Mouse (Mus musculus) T-cell, adult 2 months (primary cell): ENCODE measurements around the gene Tcf7l2.

Source experiments
- DNase-seq: peaks from one replicate; pipeline ENCODE4 v3.0.0; 2022; ENCODE audit warnings: low spot score

The Tcf7l2 gene

GRCm38 (mm10) chr19:55830976-55831559 is 89.4 kb downstream of the Tcf7l2 start:
- DNase-seq: no peak

GRCm38 (mm10) chr19:55832122-55832521 is 90.5 kb downstream of the Tcf7l2 start:
- DNase-seq: no peak

DNA sequence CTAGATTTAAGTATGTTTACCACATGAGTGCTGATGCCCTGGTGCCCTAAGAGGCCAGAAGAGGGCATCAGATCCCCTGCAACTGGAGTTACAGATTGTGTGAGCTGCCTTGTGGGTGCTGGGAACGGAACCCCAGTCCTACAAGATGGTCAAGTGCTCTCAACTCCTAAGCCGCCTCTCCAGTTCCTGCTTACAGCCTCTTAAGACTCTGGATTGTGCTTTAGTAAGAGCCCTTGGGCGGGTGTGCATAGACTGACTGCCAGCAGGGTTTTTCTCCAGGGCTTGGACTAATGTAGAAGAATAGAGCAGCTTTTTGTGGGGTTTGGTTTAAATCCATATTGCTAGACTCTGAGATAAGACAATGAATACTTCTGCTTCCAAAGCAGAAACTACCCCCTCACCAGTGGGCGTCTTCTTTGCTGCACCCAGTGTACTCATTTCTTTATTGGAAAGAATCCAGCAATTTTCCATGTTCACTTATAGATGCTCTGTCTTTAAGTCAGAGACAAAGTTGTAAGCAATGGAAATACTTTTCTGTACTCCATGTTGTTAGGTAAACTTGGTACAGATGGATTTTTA is 92.3 kb downstream of the Tcf7l2 start:
- no peak for DNase-seq

- no peak for DNase-seq
Observed at GRCm38 (mm10) chr19:55836930-55837687, 95.5 kb downstream of the Tcf7l2 start.

- DNase-seq: no peak
Observed at GRCm38 (mm10) chr19:55837924-55838323, 96.3 kb downstream of the Tcf7l2 start.

DNA sequence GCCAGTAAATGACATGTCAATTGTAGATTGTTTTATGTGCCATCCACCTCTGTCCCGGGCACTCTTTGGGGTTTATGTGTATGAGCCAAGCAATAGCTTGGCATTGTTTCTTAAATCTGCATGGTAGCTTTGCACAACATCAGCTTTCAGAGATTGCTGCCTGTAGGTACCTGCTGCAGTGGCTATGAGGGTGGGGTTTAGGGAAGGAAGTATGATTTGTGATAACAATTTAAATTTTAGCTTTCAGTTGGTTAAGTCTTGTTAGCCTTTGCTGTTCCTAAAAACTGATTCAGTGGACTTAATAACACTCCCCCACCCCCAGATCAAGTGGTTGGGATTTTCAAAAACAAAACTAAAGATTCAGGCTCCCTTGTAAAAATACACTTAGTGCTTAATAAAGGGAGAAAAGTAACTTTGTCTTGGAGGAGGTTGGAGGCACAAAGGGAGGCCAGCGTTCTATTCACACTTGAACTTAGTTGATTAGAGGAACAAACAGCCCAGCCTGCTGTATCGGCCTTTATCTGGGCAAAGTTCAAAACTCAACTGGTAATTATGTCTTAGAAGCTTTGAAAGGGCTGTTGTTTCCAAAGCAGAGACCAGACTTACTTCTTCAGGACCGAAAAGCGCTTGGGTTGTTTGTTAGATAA is 96.9 kb downstream of the Tcf7l2 start:
- no peak for DNase-seq

GRCm38 (mm10) chr19:55839036-55839555 is 97.5 kb downstream of the Tcf7l2 start:
- no peak for DNase-seq

GRCm38 (mm10) chr19:55840499-55841121 is 99.0 kb downstream of the Tcf7l2 start:
- DNase-seq: no peak

- no peak for DNase-seq
Observed at GRCm38 (mm10) chr19:55842046-55842445, 100.4 kb downstream of the Tcf7l2 start.

GRCm38 (mm10) chr19:55843111-55843887 is 101.7 kb downstream of the Tcf7l2 start:
- DNase-seq: no peak

DNA sequence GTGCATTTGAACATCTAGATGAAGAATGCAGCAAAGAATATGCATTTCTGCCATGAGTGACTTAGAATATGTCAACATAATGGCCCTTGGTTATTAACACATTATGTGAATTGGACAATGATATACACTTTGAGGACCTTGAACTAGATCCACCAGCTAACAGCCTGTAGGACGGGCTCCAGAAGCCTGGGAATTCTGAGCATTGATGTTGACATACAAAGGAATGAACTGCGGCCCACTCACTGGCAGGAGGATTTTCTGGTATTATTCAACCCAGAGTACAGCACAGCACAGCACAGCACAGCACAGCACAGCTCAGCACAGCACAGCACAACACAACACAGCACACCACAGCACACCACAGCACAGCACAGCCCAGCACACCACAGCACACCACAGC is 104.1 kb downstream of the Tcf7l2 start:
- no peak for DNase-seq

DNA sequence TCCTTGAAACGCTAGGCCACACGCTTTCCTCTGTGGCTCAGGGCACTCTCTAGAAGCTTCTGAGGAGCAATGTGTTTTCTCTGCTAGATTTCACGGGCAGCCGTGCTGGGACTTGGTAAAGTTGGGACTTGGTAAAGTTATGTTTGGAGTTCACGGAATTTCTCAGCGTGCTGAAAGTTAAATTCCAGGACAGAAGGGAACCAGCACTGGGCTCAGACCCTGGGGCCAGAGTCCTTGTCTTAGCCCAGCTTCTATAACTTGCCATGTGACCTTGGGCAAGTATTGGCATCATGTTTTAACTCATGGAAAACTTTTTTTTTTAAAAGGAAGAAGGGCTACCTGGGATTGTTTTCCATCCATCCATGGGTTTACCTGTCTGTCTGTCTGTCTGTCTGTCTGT is 104.6 kb downstream of the Tcf7l2 start:
- no peak for DNase-seq

- no peak for DNase-seq
Observed at GRCm38 (mm10) chr19:55847043-55847442, 105.4 kb downstream of the Tcf7l2 start.

GRCm38 (mm10) chr19:55850402-55851078 is 108.9 kb downstream of the Tcf7l2 start:
- DNase-seq: no peak

DNA sequence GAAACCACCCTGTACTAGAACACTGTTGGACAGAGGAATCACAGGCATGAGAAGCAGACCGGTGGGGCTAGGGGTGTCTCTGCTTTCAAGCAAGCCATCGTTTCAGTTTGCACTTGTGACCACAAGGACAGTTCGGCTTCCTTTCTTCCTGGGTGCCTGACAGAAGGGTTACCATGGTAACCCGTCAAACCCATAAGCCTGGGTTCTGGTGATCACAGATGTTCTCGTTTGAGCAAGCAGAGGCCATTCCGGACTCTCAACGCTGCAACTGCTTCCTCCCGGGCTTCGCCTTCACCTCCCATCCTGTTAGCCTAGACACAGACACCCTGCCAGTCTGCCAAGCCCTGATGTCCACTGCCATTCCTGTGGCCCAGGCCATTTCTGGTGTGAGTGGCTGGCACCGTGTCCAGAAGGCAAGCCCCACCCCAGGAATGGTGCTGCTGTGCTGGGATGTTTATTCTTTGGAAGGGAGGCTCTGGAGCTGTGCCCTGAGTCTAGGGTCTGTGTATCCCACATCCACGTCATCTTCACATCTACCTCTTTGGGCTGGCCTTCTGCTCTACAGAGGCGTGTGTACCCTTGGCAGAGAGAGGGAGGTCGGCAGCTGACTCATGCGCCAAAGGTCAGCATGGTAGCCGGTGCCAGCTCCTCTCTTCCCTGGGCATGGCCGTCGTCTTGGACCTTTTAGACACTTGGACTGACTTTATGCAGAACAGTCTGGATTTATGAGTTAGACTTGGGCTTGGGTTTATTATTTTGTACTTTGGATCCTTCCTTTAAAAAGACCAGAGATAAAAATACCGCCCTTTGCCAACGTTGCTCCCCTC is 110.1 kb downstream of the Tcf7l2 start:
- DNase-seq: no peak

DNA sequence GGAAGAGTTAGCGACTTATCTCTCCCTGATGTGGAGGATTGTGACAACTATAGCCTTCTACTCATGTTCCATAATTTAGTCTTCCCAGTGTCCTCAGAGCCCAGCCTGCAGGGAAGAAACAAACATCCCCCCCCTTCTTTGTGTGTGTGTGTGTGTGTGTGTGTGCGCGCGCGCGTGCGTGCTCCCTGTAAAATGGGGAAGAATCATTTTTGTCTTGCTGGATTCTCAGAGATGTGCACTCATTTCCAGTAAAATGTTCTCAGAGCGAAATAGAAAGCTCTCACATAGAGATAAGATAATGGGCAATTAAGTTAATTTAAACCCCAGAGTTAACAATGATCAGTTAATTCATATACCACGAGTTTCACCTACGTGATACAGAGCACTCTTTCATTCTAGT is 112.8 kb downstream of the Tcf7l2 start:
- no peak for DNase-seq

DNA sequence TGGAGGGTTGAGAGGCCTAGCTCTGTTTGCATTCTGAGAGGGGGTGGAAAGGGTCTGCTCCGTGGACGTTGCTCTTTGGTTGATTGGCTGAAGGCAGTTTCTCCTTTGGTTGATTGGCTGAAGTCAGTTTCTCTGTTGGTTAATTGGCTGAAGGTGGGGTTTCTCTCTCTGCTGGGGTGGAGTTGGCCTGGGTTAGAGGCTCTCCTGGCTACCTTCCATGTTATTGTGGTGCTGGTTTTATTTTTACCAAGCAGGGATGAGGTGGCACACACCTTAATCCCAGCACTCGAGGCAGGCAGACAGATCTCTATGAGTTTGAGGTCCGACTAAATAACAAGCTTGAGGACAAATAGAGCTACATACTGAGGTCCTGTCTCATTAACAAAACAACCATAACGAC is 114.0 kb downstream of the Tcf7l2 start:
- DNase-seq: no peak

DNA sequence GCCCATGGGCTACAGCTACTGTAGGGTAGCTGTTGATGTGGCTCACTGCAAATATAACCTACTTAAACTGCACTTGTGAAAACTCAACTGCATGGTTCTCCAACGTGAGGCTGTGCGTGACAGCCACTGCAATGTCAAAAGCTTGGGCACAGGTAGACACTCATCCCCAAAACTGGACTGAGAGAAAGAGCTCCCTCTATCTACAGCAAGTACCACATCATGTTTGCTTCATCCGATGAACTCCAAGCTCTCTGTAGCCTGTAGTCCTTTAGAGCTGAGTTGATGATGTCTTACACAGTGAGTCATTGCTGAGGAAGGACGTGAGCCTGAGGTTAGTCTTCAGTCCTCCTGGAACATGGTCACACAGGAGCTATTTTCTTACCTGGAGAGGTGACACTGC is 115.7 kb downstream of the Tcf7l2 start:
- no peak for DNase-seq

- DNase-seq: no peak
Observed at GRCm38 (mm10) chr19:55860009-55860743, 118.6 kb downstream of the Tcf7l2 start.
